Mouse (Mus musculus): Measurements from ENCODE around the gene Vkorc1. TPM values are rescaled to one million over a fixed set of nuclear protein-coding genes. Genes with fewer than 3 reads are reported as not detected.
"Not testable (repeated sequence)": the region's sequence is repeated elsewhere in the genome, so short reads cannot be mapped to it uniquely, and the experiment has no call there.

The Vkorc1 gene
- polyA plus RNA-seq, 1 experiment from 2014 or later: 69.9 TPM

DNA sequence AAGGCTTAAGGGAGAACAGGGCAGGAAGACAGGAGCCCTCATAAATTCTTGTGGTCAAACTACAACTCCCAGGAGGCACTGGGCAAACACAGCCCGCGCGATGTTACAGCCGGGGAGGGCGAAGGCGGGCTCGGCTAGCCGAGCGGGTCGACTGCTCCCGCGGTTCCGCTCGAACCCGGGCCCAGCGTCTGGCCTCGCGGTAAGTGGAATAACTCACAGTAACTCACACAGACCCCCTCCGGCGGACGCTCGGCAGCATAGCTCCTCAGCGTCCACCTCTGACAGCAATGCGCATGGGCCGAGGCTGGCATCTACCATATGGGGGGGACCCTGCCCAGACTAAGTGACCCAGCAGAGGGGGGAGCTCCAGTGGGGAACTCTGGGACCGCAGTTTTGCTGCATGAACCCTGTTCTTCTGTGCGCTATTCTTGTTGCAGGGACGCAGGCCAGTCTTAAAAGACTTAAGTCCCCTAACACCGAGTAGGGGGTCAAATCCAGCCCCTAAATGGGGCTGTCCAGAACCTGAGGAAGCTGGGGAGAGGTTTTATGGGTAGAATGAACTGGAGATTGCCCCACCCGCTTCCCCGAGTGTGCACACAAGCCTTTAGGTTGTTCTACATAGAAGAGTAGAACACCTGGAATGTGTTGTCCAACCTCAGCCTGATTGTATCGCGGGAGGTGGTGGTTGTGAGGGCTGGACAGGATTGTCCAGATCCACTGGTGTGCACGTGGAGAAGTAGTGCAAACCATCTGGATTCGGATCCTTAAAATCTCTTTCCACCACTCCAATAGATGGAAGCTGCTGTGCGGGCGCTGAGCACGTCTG lies 8.8 kb upstream of the Vkorc1 start, which contains the start of gene Bckdk:
TSS of gene Bckdk (plus strand) at position 112 of the 826 bp plus-strand sequence.
- Histone ChIP-seq H3K9ac (ENCODE audit: low read length) (peak within 1 kb of the TSS; percentile 90), H3K36me3 (ENCODE audit: control insufficient read depth, insufficient read depth, low read length) (peaks cover 41% of the 10 kb centered on the region), H3K27ac (ENCODE audit: low read depth, low read length) (peak within 1 kb of the TSS; percentile 78), H3K27me3 (replicated peaks; ENCODE audit: control insufficient read depth, insufficient read depth, low read length) (no peaks in the 10 kb centered on the region), H3K4me3 (ENCODE audit: low read depth, low read length) (peak within 1 kb of the TSS; percentile 57), H3K4me1 (ENCODE audit: control insufficient read depth, insufficient read depth, low read length) (peaks cover 11% of the 10 kb centered on the region), H3K9me3 (replicated peaks; ENCODE audit: control insufficient read depth, low read length) (no peaks in the 10 kb centered on the region), H3K4me2 (ENCODE audit: low read length) (peak within 1 kb of the TSS; percentile 81)
- DNase-seq (ENCODE audit: low spot score) (peak; percentile 85), ATAC-seq (peak; percentile 95)
- 9% methylated on average over 38 of the region's 38 CpGs for WGBS

DNA sequence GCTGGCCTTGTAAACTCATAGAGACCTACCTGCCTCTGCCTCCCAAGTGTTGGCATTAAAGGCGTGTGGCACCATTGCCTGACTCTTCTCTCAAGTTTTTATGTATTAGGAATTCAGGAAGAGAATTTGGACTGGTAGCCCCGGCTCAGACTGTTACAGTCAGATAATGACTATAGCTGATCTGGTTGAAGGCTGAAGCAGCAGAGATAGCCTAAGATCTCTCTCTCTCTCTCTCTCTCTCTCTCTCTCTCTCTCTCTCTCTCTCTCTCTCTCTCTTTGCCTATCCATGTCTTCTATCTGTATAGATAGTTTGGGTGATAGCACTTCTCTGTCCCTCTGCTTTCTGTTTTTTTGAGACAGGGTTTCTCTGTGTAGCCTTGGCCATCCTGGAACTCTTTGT lies 6.4 kb upstream of the Vkorc1 start:
- no peak for ATAC-seq
- 82% methylated on average over 2 of the region's 2 CpGs for WGBS
- H3K27ac ChIP-seq (ENCODE audit: low read depth, low read length): no peak overlapping the region

DNA sequence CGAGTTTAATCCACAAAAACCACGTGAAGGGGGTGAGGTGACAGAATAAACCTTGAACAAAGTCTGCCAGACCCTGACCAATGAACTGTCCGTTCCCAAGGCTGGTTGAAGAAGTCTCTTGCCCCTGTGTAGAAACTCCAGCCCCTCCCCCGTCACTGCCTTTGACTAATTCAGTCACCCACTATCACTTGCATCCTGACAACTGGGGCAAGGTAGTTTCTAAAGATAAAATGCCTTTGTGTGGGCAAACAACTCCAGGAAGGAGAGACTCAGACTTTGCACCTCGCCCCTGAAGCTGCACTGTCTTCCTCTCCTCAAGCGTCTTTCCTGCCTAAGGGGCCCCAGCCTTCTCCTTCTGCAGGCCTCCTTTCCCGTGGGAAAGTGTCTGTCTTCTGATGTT lies 4.6 kb upstream of the Vkorc1 start:
- Histone ChIP-seq H3K36me3 (ENCODE audit: control insufficient read depth, insufficient read depth, low read length) (no peaks in the 10 kb centered on the region; the same call in 1 of the 2 replicates), H3K27ac (ENCODE audit: low read depth, low read length) (no peak overlapping the region), H3K27me3 (replicated peaks; ENCODE audit: control insufficient read depth, insufficient read depth, low read length) (no peaks in the 10 kb centered on the region), H3K9ac (ENCODE audit: low read length) (no peak overlapping the region), H3K9me3 (replicated peaks; ENCODE audit: control insufficient read depth, low read length) (no peaks in the 10 kb centered on the region), H3K4me2 (ENCODE audit: low read length) (no peak overlapping the region), H3K4me3 (ENCODE audit: low read depth, low read length) (no peak overlapping the region), H3K4me1 (ENCODE audit: control insufficient read depth, insufficient read depth, low read length) (peaks cover 7% of the 10 kb centered on the region)
- 50% methylated on average over 7 of the region's 7 CpGs for WGBS
- DNase-seq (ENCODE audit: low spot score): no peak
- no peak for ATAC-seq

More for the DNA sequence above, 6.4 kb upstream of the Vkorc1 start:
- peaks cover 11% of the 10 kb centered on the region for H3K4me1 ChIP-seq (ENCODE audit: control insufficient read depth, insufficient read depth, low read length)
- no peak overlapping the region for H3K9ac ChIP-seq (ENCODE audit: low read length)
- H3K4me3 ChIP-seq (ENCODE audit: low read depth, low read length): no peak overlapping the region
- DNase-seq (ENCODE audit: low spot score): no peak
- H3K9me3 ChIP-seq (replicated peaks; ENCODE audit: control insufficient read depth, low read length): no peaks in the 10 kb centered on the region
- no peaks in the 10 kb centered on the region for H3K27me3 ChIP-seq (replicated peaks; ENCODE audit: control insufficient read depth, insufficient read depth, low read length)
- H3K36me3 ChIP-seq (ENCODE audit: control insufficient read depth, insufficient read depth, low read length): peaks cover 17% of the 10 kb centered on the region
- no peak overlapping the region for H3K4me2 ChIP-seq (ENCODE audit: low read length)

DNA sequence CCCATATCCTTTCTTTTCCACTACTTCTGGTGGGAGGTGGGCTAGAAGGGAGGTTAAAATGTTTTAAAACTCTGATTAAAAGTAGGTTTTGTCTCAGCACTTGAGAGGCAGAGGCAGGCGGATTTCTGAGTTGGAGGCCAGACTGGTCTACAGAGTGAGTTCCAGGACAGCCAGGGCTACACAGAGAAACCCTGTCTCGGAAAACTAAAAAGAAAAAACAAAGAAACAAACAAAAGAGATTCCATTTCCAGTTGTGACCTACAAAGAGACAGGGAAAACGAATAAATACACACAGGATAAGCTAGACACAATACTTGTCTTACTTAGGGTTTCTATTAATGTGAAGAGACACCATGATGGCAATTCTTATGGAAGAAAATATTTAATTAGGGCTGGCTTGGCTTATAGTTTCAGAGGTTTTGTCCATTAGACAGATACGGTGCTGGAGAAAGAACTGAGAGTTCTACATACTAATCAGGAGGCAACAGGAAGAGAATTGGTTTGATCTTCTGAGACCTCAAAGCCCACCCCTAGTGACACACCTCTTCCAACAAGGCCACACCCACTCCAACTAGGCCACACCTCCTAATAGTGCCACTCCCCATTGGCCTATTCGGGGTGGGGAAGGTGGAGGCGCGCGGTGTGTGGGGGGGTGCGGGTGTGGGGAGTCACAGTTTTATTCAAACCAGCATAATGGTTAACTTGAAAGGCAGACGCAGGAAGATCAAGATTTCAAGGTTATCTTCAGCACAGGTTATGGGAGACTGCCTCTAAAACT lies 3.0 kb upstream of the Vkorc1 start:
- Histone ChIP-seq H3K27ac (ENCODE audit: low read depth, low read length) (no peak overlapping the region), H3K9me3 (replicated peaks; ENCODE audit: control insufficient read depth, low read length) (no peaks in the 10 kb centered on the region), H3K4me2 (ENCODE audit: low read length) (no peak overlapping the region), H3K4me3 (ENCODE audit: low read depth, low read length) (no peak overlapping the region), H3K27me3 (replicated peaks; ENCODE audit: control insufficient read depth, insufficient read depth, low read length) (no peaks in the 10 kb centered on the region), H3K36me3 (ENCODE audit: control insufficient read depth, insufficient read depth, low read length) (no peaks in the 10 kb centered on the region), H3K9ac (ENCODE audit: low read length) (no peak overlapping the region), H3K4me1 (ENCODE audit: control insufficient read depth, insufficient read depth, low read length) (peaks cover 7% of the 10 kb centered on the region)
- WGBS: 39% methylated on average over 10 of the region's 10 CpGs
- ATAC-seq (no peak), DNase-seq (ENCODE audit: low spot score) (no peak)

DNA sequence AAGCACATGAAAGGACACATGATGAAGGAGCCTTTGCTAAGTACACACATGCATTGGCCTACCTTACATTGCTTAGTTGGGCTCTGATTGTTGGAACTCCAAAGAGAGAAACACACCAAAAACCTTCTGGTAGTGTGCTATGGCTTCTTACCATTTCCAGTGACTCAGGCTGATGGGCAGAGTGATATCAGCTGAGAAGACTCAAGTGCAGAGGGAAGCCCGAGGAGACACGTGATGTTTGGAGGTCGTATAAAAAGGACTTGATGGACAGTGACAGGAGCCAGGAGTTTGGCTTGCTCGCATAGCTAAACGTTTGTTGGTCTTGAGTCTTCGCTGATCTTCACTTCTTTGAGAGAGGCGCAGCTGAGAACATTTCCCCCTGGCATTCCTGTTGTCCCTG lies 2.1 kb upstream of the Vkorc1 start:
- H3K4me2 ChIP-seq (ENCODE audit: low read length): no peak overlapping the region
- H3K4me1 ChIP-seq (ENCODE audit: control insufficient read depth, insufficient read depth, low read length): peaks cover 7% of the 10 kb centered on the region
- H3K27ac ChIP-seq (ENCODE audit: low read depth, low read length): no peak overlapping the region
- no peak overlapping the region for H3K9ac ChIP-seq (ENCODE audit: low read length)
- H3K36me3 ChIP-seq (ENCODE audit: control insufficient read depth, insufficient read depth, low read length): peaks cover 4% of the 10 kb centered on the region; the same call in 1 of the 2 replicates
- no peaks in the 10 kb centered on the region for H3K9me3 ChIP-seq (replicated peaks; ENCODE audit: control insufficient read depth, low read length)
- ATAC-seq: no peak
- H3K27me3 ChIP-seq (replicated peaks; ENCODE audit: control insufficient read depth, insufficient read depth, low read length): no peaks in the 10 kb centered on the region
- H3K4me3 ChIP-seq (ENCODE audit: low read depth, low read length): no peak overlapping the region
- no peak for DNase-seq (ENCODE audit: low spot score)
- 91% methylated on average over 7 of the region's 7 CpGs for WGBS

DNA sequence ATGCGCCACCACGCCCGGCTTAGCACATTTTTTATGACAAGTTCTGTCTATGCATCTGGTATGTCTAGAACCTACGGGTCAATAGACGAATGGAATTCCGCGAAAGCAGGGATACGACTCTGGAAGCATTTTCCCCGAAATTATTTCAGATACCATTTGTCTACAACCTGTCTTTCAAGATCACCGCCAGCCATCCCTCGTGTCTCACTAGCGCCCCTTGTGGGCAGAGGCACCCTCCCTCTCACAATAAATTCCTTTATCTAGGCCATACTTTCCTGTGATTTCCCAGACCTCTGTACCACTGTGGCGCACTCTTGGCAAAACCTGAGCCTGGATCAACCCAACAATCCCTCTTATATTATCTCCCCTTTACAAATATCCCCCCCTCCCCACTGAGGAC lies 967 bp upstream of the Vkorc1 start:
- Histone ChIP-seq H3K9me3 (replicated peaks; ENCODE audit: control insufficient read depth, low read length) (no peaks in the 10 kb centered on the region), H3K9ac (ENCODE audit: low read length) (no peak overlapping the region), H3K36me3 (ENCODE audit: control insufficient read depth, insufficient read depth, low read length) (peaks cover 7% of the 10 kb centered on the region; the same call in 1 of the 2 replicates), H3K4me1 (ENCODE audit: control insufficient read depth, insufficient read depth, low read length) (peaks cover 7% of the 10 kb centered on the region), H3K4me3 (ENCODE audit: low read depth, low read length) (no peak overlapping the region), H3K4me2 (ENCODE audit: low read length) (no peak overlapping the region), H3K27me3 (replicated peaks; ENCODE audit: control insufficient read depth, insufficient read depth, low read length) (no peaks in the 10 kb centered on the region), H3K27ac (ENCODE audit: low read depth, low read length) (no peak overlapping the region)
- DNase-seq (ENCODE audit: low spot score) (peak; percentile 46), ATAC-seq (no peak)
- WGBS: 67% methylated on average over 13 of the region's 13 CpGs

DNA sequence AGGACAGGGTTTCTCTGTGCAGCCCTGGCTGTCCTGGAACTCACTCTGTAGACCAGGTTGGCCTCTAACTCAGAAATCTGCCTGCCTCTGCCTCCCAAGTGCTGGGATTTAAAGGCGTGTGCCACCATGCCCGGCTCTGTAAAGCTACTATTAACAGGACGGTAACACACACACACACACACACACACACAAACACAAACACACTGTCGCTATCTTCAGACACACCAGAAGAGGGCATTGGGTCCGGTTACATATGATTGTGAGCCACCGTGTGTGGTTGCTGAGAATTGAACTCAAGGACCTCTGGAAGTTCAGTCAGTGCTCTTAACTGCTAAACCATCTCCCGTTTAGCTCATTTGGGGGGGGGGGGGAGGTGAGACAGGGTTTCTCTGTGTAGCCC lies 474 bp upstream of the Vkorc1 start:
- H3K4me2 ChIP-seq (ENCODE audit: low read length): peak overlapping the region; percentile 18; the same call in 1 of the 2 replicates
- 0 out of 2 replicates have a peak overlapping the region, but pooled peaks have one; percentile 53 for H3K4me3 ChIP-seq (ENCODE audit: low read depth, low read length)
- H3K27ac ChIP-seq (ENCODE audit: low read depth, low read length); H3K9me3 ChIP-seq (replicated peaks; ENCODE audit: control insufficient read depth, low read length); H3K4me1 ChIP-seq (ENCODE audit: control insufficient read depth, insufficient read depth, low read length); H3K9ac ChIP-seq (ENCODE audit: low read length); H3K36me3 ChIP-seq (ENCODE audit: control insufficient read depth, insufficient read depth, low read length); H3K27me3 ChIP-seq (replicated peaks; ENCODE audit: control insufficient read depth, insufficient read depth, low read length); DNase-seq (ENCODE audit: low spot score): not testable (repeated sequence)
- peak; percentile 6; the same call in 1 of the 2 replicates for ATAC-seq
- 73% methylated on average over 7 of the region's 7 CpGs for WGBS

DNA sequence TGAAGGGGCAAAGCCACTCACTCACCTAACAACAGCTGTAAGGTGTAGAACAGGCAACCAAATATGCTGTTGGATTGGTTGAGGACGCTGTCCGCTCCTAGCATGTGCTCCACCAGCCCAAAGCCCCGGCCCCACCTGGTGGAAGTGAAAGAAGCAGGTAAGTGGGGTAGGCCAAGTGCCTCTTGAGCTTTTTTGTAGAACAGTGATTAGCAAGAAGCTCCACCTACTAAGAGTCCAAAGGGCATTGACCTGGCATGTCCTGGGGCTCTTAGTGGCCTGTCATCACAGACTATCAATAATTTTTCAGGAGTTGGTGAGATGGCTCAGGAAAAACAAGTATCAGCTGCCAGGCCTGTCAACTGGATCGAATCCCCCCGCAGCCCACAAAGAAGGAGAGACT lies 937 bp downstream of the Vkorc1 start:
- Histone ChIP-seq H3K36me3 (ENCODE audit: control insufficient read depth, insufficient read depth, low read length) (peaks cover 22% of the 10 kb centered on the region), H3K4me2 (ENCODE audit: low read length) (peak overlapping the region; percentile 82), H3K27ac (ENCODE audit: low read depth, low read length) (no peak overlapping the region), H3K9ac (ENCODE audit: low read length) (no peak overlapping the region; the same call in 1 of the 2 replicates), H3K4me1 (ENCODE audit: control insufficient read depth, insufficient read depth, low read length) (peaks cover 7% of the 10 kb centered on the region), H3K4me3 (ENCODE audit: low read depth, low read length) (peak overlapping the region; percentile 53), H3K27me3 (replicated peaks; ENCODE audit: control insufficient read depth, insufficient read depth, low read length) (no peaks in the 10 kb centered on the region), H3K9me3 (replicated peaks; ENCODE audit: control insufficient read depth, low read length) (no peaks in the 10 kb centered on the region)
- WGBS: 81% methylated on average over 5 of the region's 5 CpGs
- DNase-seq (ENCODE audit: low spot score): no peak
- ATAC-seq: no peak

Measured in forebrain, embryonic 14.5 days (tissue).